Mouse (Mus musculus): Measurements from ENCODE around the gene Usp48. TPM values are rescaled to one million over a fixed set of nuclear protein-coding genes. Genes with fewer than 3 reads are reported as not detected.

Usp48 gene
- polyA plus RNA-seq, 2 experiments = 25.9 to 27.4 TPM

DNA sequence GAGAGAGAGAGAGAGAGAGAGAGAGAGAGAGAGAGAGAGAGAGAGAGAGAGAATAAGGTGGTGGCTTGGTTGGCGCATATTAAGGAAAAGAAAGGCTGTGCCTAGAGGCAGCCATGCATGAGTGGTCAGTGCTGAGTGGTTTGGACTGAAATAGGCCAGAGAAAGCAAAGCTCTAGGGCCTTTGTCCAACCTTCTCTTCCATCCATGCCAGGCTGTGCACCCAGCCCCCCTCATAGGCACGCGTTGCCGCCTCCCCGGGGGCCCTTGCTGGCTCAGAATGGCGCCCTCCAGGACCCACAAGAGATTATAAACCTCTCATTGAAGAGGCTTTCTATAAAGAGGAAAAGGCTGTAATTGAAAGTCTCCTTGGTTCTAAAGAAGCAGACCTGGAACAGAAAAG, 68.0 kb downstream of the Usp48 start:
- Histone ChIP-seq H3K27ac (no peak overlapping the region), H3K4me2 (ENCODE audit: low read depth) (no peak overlapping the region), H3K9ac (replicated peaks) (no peak overlapping the region), H3K4me1 (replicated peaks; ENCODE audit: control insufficient read depth in 2 of 2, insufficient read depth in 2 of 2, low read length in 1 of 2) (no peaks in the 10 kb centered on the region), H3K9me3 (ENCODE audit: control insufficient read depth, low read length) (no peaks in the 10 kb centered on the region), H3K36me3 (replicated peaks; ENCODE audit: control insufficient read depth, insufficient read depth, low read depth) (peaks cover under 1% of the 10 kb centered on the region; the same call in 1 of the 2 replicates), H3K27me3 (ENCODE audit: control insufficient read depth, insufficient read depth, low read length) (peaks cover 26% of the 10 kb centered on the region), H3K4me3 (ENCODE audit: insufficient read depth in 1 of 2, low read depth in 2 of 2, low read length in 2 of 2) (no peak overlapping the region)
- ATAC-seq (ENCODE audit: insufficient read depth) (no peak), DNase-seq (ENCODE audit: low read depth in 3 of 3, low spot score in 3 of 3) (no peak)
- no peak for TF ChIP-seq CTCF (IDR thresholded peaks at IDR 0.05; ENCODE audit: low read depth)
- TF ChIP-seq EP300 (IDR thresholded peaks at IDR 0.05; ENCODE audit: low read depth) = no peak
- WGBS (ENCODE audit: insufficient replicate concordance) = 88% methylated on average over 6 of the region's 6 CpGs

DNA sequence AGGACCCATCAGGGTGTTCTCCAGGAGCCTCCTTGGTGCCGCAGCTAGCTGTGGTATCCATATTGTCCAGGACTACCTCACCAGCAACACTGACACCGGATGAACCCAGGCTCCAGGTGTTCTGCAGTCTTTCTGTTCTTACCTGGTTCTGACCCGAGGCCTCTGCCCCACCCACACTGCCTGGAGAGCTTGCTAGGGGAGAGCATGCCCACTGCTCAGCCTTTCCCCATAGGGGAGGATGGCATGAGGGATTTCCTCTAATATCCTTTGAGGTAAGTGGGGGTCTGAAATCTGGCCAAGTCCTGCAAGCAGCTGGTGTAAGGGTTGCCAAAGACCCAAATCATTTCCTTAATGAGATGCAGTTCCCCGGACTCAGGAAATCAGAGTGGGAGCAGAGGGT, 69.9 kb downstream of the Usp48 start:
- no peak for DNase-seq (ENCODE audit: low read depth in 3 of 3, low spot score in 3 of 3)
- Histone ChIP-seq H3K4me1 (replicated peaks; ENCODE audit: control insufficient read depth in 2 of 2, insufficient read depth in 2 of 2, low read length in 1 of 2) (no peaks in the 10 kb centered on the region), H3K4me3 (ENCODE audit: insufficient read depth in 1 of 2, low read depth in 2 of 2, low read length in 2 of 2) (no peak overlapping the region), H3K4me2 (ENCODE audit: low read depth) (no peak overlapping the region), H3K36me3 (replicated peaks; ENCODE audit: control insufficient read depth, insufficient read depth, low read depth) (no peaks in the 10 kb centered on the region), H3K9me3 (ENCODE audit: control insufficient read depth, low read length) (no peaks in the 10 kb centered on the region), H3K27me3 (ENCODE audit: control insufficient read depth, insufficient read depth, low read length) (peaks cover 26% of the 10 kb centered on the region), H3K9ac (replicated peaks) (no peak overlapping the region), H3K27ac (no peak overlapping the region)
- no peak for TF ChIP-seq CTCF (IDR thresholded peaks at IDR 0.05; ENCODE audit: low read depth)
- TF ChIP-seq EP300 (IDR thresholded peaks at IDR 0.05; ENCODE audit: low read depth) = no peak
- ATAC-seq (ENCODE audit: insufficient read depth) = no peak
- 65% methylated on average over 4 of the region's 4 CpGs for WGBS (ENCODE audit: insufficient replicate concordance)

DNA sequence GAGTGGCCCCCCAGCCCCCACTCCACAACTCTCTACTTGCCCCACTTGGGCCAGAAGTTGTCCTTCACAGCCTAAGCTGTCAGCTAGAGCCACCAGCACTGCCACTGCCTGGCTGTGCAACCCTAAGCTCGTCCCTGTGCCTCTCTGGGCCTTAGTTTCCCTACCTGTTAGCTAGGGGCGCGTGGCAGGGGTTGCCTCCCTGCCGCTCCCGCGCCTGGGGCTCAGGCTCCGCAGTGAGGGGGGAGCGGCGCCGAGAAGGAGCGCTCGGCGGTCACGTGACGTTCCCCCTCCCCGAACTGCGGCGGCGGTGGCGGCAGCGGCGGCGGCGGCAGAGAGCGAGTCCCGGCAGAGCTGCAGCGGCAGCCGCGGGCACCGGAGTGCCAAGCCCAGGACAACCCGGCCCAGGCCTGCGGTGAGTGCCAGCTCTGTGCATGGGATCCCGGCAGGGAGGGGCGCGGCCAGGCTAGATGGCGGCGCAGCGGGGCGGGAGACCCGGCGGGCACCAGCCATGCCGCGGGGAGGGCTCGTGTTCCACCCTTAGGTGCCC, 71.0 kb downstream of the Usp48 start, which contains the start of gene Rap1gap:
Gene Rap1gap (plus strand): TSS at position 294 of the 547 bp plus-strand sequence.
- no peak within 1 kb of the TSS for H3K27ac ChIP-seq
- 2% methylated on average over 43 of the region's 44 CpGs for WGBS (ENCODE audit: insufficient replicate concordance)
- no peak for DNase-seq (ENCODE audit: low read depth in 3 of 3, low spot score in 3 of 3)
- no peak within 1 kb of the TSS; the same call in 1 of the 2 replicates for H3K9ac ChIP-seq (replicated peaks)
- TF ChIP-seq CTCF (IDR thresholded peaks at IDR 0.05; ENCODE audit: low read depth) = no peak
- TF ChIP-seq EP300 (IDR thresholded peaks at IDR 0.05; ENCODE audit: low read depth) = no peak
- peak within 1 kb of the TSS in 1 of 2 experiments; percentile 42; a peak in 2 of 4 replicates for H3K4me3 ChIP-seq (ENCODE audit: insufficient read depth in 1 of 2, low read depth in 2 of 2, low read length in 2 of 2)
- no peaks in the 10 kb centered on the region for H3K4me1 ChIP-seq (replicated peaks; ENCODE audit: control insufficient read depth in 2 of 2, insufficient read depth in 2 of 2, low read length in 1 of 2)
- H3K9me3 ChIP-seq (ENCODE audit: control insufficient read depth, low read length) = no peaks in the 10 kb centered on the region
- no peaks in the 10 kb centered on the region for H3K36me3 ChIP-seq (replicated peaks; ENCODE audit: control insufficient read depth, insufficient read depth, low read depth)
- ATAC-seq (ENCODE audit: insufficient read depth) = no peak
- peaks cover 26% of the 10 kb centered on the region for H3K27me3 ChIP-seq (ENCODE audit: control insufficient read depth, insufficient read depth, low read length)
- peak within 1 kb of the TSS; percentile 60 for H3K4me2 ChIP-seq (ENCODE audit: low read depth)

DNA sequence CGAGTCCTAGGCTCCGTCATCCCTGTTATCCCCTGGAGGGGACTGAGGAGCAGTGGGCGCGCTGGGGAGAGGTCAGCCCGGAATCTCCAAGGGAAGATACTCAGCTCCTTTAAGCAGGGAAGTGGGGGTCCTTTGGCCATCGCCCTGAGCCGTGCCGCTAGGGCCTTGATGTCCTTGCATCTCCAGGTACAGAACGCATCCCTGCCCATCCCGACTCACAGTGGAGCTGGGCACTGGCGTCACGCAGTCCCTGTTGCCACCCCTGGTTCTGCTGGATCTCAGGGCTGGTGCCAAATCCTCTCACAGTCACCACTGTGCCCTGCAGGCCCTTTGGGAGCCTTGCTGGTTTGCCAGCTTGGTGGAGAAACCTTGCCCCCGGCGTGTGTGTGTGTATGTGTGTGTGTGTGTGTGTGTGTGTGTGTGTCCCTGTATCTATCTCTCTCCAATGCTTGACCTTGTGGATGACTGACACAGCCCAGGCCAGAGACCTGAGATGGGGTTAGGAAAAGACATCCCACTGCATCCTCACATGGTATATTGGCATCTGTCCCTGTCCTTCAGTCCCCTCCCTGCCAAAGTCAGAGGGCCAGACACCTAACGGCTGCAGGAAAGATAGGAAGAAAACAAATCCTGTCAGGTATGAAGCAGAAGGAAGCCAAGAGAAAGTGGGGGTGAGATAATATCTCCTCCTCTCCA, 71.6 kb downstream of the Usp48 start:
- no peak overlapping the region for H3K27ac ChIP-seq
- H3K9me3 ChIP-seq (ENCODE audit: control insufficient read depth, low read length) = no peaks in the 10 kb centered on the region
- no peak for ATAC-seq (ENCODE audit: insufficient read depth)
- DNase-seq (ENCODE audit: low read depth in 3 of 3, low spot score in 3 of 3) = no peak
- H3K27me3 ChIP-seq (ENCODE audit: control insufficient read depth, insufficient read depth, low read length) = peaks cover 26% of the 10 kb centered on the region
- H3K4me3 ChIP-seq (ENCODE audit: insufficient read depth in 1 of 2, low read depth in 2 of 2, low read length in 2 of 2) = peak overlapping the region in 1 of 2 experiments; percentile 42; a peak in 2 of 4 replicates
- peak overlapping the region; percentile 60 for H3K4me2 ChIP-seq (ENCODE audit: low read depth)
- no peak overlapping the region; the same call in 1 of the 2 replicates for H3K9ac ChIP-seq (replicated peaks)
- no peaks in the 10 kb centered on the region for H3K4me1 ChIP-seq (replicated peaks; ENCODE audit: control insufficient read depth in 2 of 2, insufficient read depth in 2 of 2, low read length in 1 of 2)
- no peaks in the 10 kb centered on the region for H3K36me3 ChIP-seq (replicated peaks; ENCODE audit: control insufficient read depth, insufficient read depth, low read depth)
- TF ChIP-seq EP300 (IDR thresholded peaks at IDR 0.05; ENCODE audit: low read depth) = no peak
- TF ChIP-seq CTCF (IDR thresholded peaks at IDR 0.05; ENCODE audit: low read depth) = no peak
- WGBS (ENCODE audit: insufficient replicate concordance) = 13% methylated on average over 15 of the region's 15 CpGs

DNA sequence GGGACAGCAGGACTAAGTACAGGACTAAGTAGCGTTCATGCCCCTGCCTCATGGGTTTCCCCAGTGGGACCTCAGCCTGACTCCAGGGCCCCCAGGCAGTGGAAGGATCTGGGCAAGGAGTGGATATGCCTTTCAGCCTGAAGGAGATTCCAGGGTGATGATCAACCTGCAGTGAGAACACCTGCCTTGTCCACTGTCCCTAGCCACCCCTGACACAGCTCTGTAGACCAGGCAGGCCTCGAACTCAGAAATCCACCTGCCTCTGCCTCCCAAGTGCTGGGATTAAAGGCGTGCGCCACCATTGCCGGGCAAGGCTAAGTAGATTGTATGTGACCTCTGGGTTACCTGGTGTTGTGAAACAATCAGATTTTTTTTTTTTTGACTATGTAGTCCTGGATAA, 72.2 kb downstream of the Usp48 start:
- Histone ChIP-seq H3K36me3 (replicated peaks; ENCODE audit: control insufficient read depth, insufficient read depth, low read depth) (no peaks in the 10 kb centered on the region), H3K27ac (no peak overlapping the region), H3K4me1 (replicated peaks; ENCODE audit: control insufficient read depth in 2 of 2, insufficient read depth in 2 of 2, low read length in 1 of 2) (no peaks in the 10 kb centered on the region), H3K4me3 (ENCODE audit: insufficient read depth in 1 of 2, low read depth in 2 of 2, low read length in 2 of 2) (no peak overlapping the region), H3K4me2 (ENCODE audit: low read depth) (no peak overlapping the region), H3K9ac (replicated peaks) (no peak overlapping the region), H3K27me3 (ENCODE audit: control insufficient read depth, insufficient read depth, low read length) (peaks cover 26% of the 10 kb centered on the region), H3K9me3 (ENCODE audit: control insufficient read depth, low read length) (no peaks in the 10 kb centered on the region)
- no peak for ATAC-seq (ENCODE audit: insufficient read depth)
- WGBS (ENCODE audit: insufficient replicate concordance) = 67% methylated on average over 5 of the region's 5 CpGs
- DNase-seq (ENCODE audit: low read depth in 3 of 3, low spot score in 3 of 3) = no peak
- TF ChIP-seq CTCF (IDR thresholded peaks at IDR 0.05; ENCODE audit: low read depth) (no peak), EP300 (IDR thresholded peaks at IDR 0.05; ENCODE audit: low read depth) (no peak)

Measured in liver, embryonic 14.5 days (tissue).